Mouse (Mus musculus) liver, embryonic 16.5 days (tissue): ENCODE results near the gene Mrps23. TPM values are rescaled to one million over a fixed set of nuclear protein-coding genes. Genes with fewer than 3 reads are reported as not detected.
"Not testable (repeated sequence)": the region's sequence is repeated elsewhere in the genome, so short reads cannot be mapped to it uniquely, and the experiment has no call there.

Experiments used
- ATAC-seq: fragments of 200-750 bp; cut with Nextera tagmentation; 2 replicates; pipeline ENCODE4 v1.8.0; 2017; ENCODE audit warnings: low read depth, mild to moderate bottlenecking, moderate number of reproducible peaks, moderate library complexity
- H3K27ac ChIP-seq: fragments of 300-500 bp; sonication (generic); 2 replicates; pipeline ENCODE4 v1.5.1; 2014; ENCODE audit warnings: mild to moderate bottlenecking, low read length
- H3K27me3 ChIP-seq: fragments of 300-500 bp; sonication (generic); 2 replicates; pipeline ENCODE4 v1.6.1; 2014; ENCODE audit warnings: low read depth, low read length, mixed read lengths; ENCODE audit not compliant: control insufficient read depth, insufficient read depth
- H3K36me3 ChIP-seq: fragments of 300-500 bp; sonication (generic); 2 replicates; pipeline ENCODE4 v1.6.1; 2014; ENCODE audit warnings: mild to moderate bottlenecking; ENCODE audit not compliant: control insufficient read depth, insufficient read depth
- H3K4me1 ChIP-seq: fragments of 300-500 bp; sonication (generic); 2 replicates; pipeline ENCODE4 v1.6.1; 2014; ENCODE audit warnings: low read depth, low read length, mixed read lengths; ENCODE audit not compliant: control insufficient read depth
- H3K4me2 ChIP-seq: fragments of 300-500 bp; sonication (generic); 2 replicates; pipeline ENCODE4 v1.6.1; 2014; ENCODE audit warnings: low read depth, low read length, mixed read lengths
- H3K4me3 ChIP-seq: fragments of 300-500 bp; sonication (generic); 2 replicates; pipeline ENCODE4 v1.5.1; 2014; ENCODE audit warnings: low read depth, mild to moderate bottlenecking, low read length
- H3K9ac ChIP-seq: fragments of 300-500 bp; sonication (generic); 2 replicates; pipeline ENCODE4 v1.6.1; 2014; ENCODE audit warnings: low read depth, low read length
- H3K9me3 ChIP-seq: fragments of 300-500 bp; sonication (generic); replicated peaks from 2 replicates; pipeline ENCODE4 v1.6.1; 2016; ENCODE audit warnings: low read length; ENCODE audit not compliant: control insufficient read depth
- WGBS: fragments of 180-500 bp; shearing (Covaris S2); extraction: QIAGEN DNeasy Blood & Tissue Kit; methylation state at CpG from one replicate; pipeline ENCODE4 v1.1.7; 2014; ENCODE audit not compliant: insufficient replicate concordance; 5-methylcytosine and 5-hydroxymethylcytosine counted together
- polyA plus RNA-seq: library from polyadenylated mRNA; unstranded; fragments of >200 nt; fragmentation: Nextera tagmentation; extraction: Ambion mirVana; gene quantifications from 2 replicates; pipeline ENCODE4 v1.2.1, GENCODE M21; 2015

The Mrps23 gene
- polyA plus RNA-seq, 1 experiment from 2014 or later, result 23.5 TPM

DNA sequence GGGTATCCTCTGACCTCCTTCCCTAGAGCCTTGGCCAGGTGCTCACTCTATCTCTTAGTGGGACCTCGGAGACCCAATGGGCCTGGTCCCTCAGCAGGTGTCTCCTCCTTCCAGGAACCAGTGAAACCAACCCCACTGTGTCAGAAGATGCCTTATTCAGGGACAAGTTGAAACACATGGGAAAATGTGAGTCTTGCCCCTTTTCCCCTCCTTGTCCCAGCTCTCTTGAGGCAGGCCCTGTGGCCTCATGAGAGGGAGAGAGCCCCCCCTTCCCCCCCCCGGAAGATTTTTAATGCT is 17.3 kb upstream of the Mrps23 start:
- no peak overlapping the region for H3K27ac ChIP-seq
- H3K4me1 ChIP-seq, result no peaks in the 10 kb centered on the region
- H3K27me3 ChIP-seq, result peaks cover 14% of the 10 kb centered on the region
- H3K4me2 ChIP-seq, result no peak overlapping the region
- no peak overlapping the region for H3K4me3 ChIP-seq
- WGBS, result 40% methylated on average over 2 of the region's 2 CpGs
- no peak overlapping the region for H3K9ac ChIP-seq
- no peaks in the 10 kb centered on the region for H3K36me3 ChIP-seq
- no peak for ATAC-seq
- H3K9me3 ChIP-seq, result no peaks in the 10 kb centered on the region

- Histone ChIP-seq H3K9me3 (no peaks in the 10 kb centered on the region), H3K27me3 (peaks cover 21% of the 10 kb centered on the region), H3K27ac (no peak overlapping the region), H3K36me3 (no peaks in the 10 kb centered on the region), H3K4me3 (peak overlapping the region; percentile 45), H3K4me1 (no peaks in the 10 kb centered on the region), H3K9ac (no peak overlapping the region), H3K4me2 (peak overlapping the region; percentile 57)
- peak; percentile 69 for ATAC-seq
- WGBS, result 9% methylated on average over 25 of the region's 25 CpGs
Observed at GRCm38 (mm10) chr11:88187417-88188133, 16.6 kb upstream of the Mrps23 start.

GRCm38 (mm10) chr11:88188216-88188615 is 16.0 kb upstream of the Mrps23 start:
- no peaks in the 10 kb centered on the region for H3K4me1 ChIP-seq
- no peaks in the 10 kb centered on the region for H3K9me3 ChIP-seq
- H3K27me3 ChIP-seq, result peaks cover 27% of the 10 kb centered on the region
- H3K4me3 ChIP-seq, result no peak overlapping the region
- no peak overlapping the region for H3K9ac ChIP-seq
- H3K36me3 ChIP-seq, result no peaks in the 10 kb centered on the region
- 23% methylated on average over 8 of the region's 8 CpGs for WGBS
- ATAC-seq, result no peak
- H3K4me2 ChIP-seq, result no peak overlapping the region
- no peak overlapping the region for H3K27ac ChIP-seq

- no peak overlapping the region for H3K9ac ChIP-seq
- no peak for ATAC-seq
- no peak overlapping the region for H3K4me3 ChIP-seq
- H3K4me2 ChIP-seq, result no peak overlapping the region
- H3K27me3 ChIP-seq, result peaks cover 31% of the 10 kb centered on the region
- H3K4me1 ChIP-seq, result no peaks in the 10 kb centered on the region; the same call in 1 of the 2 replicates
- no peaks in the 10 kb centered on the region for H3K36me3 ChIP-seq
- H3K9me3 ChIP-seq, result no peaks in the 10 kb centered on the region
- H3K27ac ChIP-seq, result no peak overlapping the region
- WGBS, result 64% methylated on average over 7 of the region's 7 CpGs
Observed at GRCm38 (mm10) chr11:88188635-88189034, 15.6 kb upstream of the Mrps23 start.

DNA sequence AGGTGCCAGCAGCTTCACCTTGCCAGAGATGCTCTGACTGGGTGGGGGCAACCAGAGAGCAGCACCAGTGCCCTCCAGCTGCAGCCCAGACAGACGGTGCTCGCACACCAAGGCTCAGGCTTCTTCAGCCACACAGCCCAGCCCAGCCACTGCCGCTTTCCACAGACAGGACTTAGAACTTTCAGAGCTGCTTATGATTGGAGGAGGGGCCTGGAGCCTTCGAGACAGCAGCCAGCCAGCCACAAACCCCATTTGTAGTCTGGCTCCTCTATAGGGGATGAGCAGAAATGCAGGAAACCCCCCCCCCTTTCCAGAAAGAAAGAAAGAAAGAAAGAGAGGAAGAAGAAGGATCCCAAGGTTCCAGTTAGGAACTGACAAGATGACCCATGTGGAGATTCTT is 11.6 kb upstream of the Mrps23 start:
- Histone ChIP-seq H3K4me1 (no peaks in the 10 kb centered on the region; the same call in none of the 2 replicates), H3K4me2 (no peak overlapping the region), H3K36me3 (no peaks in the 10 kb centered on the region), H3K9me3 (no peaks in the 10 kb centered on the region), H3K4me3 (no peak overlapping the region), H3K9ac (no peak overlapping the region), H3K27ac (no peak overlapping the region), H3K27me3 (peaks cover 53% of the 10 kb centered on the region)
- 7% methylated on average over 4 of the region's 4 CpGs for WGBS
- no peak for ATAC-seq

GRCm38 (mm10) chr11:88193098-88193823 is 10.9 kb upstream of the Mrps23 start:
- no peak overlapping the region for H3K9ac ChIP-seq
- peak; percentile 11; the same call in 1 of the 2 replicates for ATAC-seq
- H3K4me1 ChIP-seq, result no peaks in the 10 kb centered on the region; the same call in none of the 2 replicates
- H3K36me3 ChIP-seq, result no peaks in the 10 kb centered on the region
- H3K9me3 ChIP-seq, result no peaks in the 10 kb centered on the region
- WGBS, result 3% methylated on average over 34 of the region's 34 CpGs
- H3K27me3 ChIP-seq, result peaks cover 53% of the 10 kb centered on the region
- no peak overlapping the region for H3K27ac ChIP-seq
- peak overlapping the region; percentile 4 for H3K4me3 ChIP-seq
- H3K4me2 ChIP-seq, result peak overlapping the region; percentile 38

GRCm38 (mm10) chr11:88193824-88194696 is 10.1 kb upstream of the Mrps23 start:
- no peaks in the 10 kb centered on the region for H3K9me3 ChIP-seq
- WGBS, result 3% methylated on average over 29 of the region's 29 CpGs
- no peaks in the 10 kb centered on the region for H3K36me3 ChIP-seq
- H3K27me3 ChIP-seq, result peaks cover 53% of the 10 kb centered on the region
- no peaks in the 10 kb centered on the region; the same call in none of the 2 replicates for H3K4me1 ChIP-seq
- H3K4me3 ChIP-seq, result peak overlapping the region; percentile 27
- H3K4me2 ChIP-seq, result peak overlapping the region; percentile 38
- no peak overlapping the region for H3K9ac ChIP-seq
- ATAC-seq, result no peak
- no peak overlapping the region for H3K27ac ChIP-seq

GRCm38 (mm10) chr11:88195699-88196098 is 8.5 kb upstream of the Mrps23 start:
- not testable (repeated sequence) for H3K4me3 ChIP-seq, H3K9ac ChIP-seq, H3K27ac ChIP-seq, ATAC-seq, H3K4me2 ChIP-seq, H3K4me1 ChIP-seq, H3K36me3 ChIP-seq, H3K9me3 ChIP-seq
- peaks cover 49% of the 10 kb centered on the region for H3K27me3 ChIP-seq
- WGBS, result 53% methylated on average over 3 of the region's 3 CpGs
